Mouse (Mus musculus): ENCODE measurements around the gene Sort1.

DNA sequence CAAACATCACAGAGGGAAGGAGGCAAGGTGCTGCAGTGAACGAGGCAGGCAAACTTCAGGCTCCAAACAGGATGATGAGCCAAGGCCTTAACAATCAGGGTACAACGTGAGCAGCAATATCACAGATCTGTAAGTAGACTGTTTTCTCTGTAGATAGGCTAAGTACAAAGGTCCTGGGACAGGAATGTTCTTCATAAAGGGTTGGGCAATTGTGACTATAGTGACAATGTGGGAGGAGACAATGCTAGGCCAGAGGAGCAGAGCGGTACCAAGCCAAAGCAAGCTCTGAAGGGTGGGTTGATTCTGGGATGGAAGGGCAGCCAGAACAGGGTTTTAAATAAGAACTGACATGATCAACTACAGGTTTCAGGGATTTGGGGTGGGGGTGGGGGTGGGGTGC is 83.9 kb downstream of the Sort1 start:
- TF ChIP-seq CTCF (IDR thresholded peaks at IDR 0.05; ENCODE audit: borderline replicate concordance, control insufficient read depth, extremely low read depth, insufficient read depth, low read length, poor library complexity): no peak
- TF ChIP-seq POLR2A (IDR thresholded peaks at IDR 0.05; ENCODE audit: control insufficient read depth, extremely low read depth, insufficient read depth, low read length, poor library complexity): no peak

Data from thymus, adult 2 months (tissue).